Mouse (Mus musculus) midbrain, embryonic 12.5 days (tissue): ENCODE measurements around the gene Aimp1. TPM values are rescaled to one million over a fixed set of nuclear protein-coding genes. Genes with fewer than 3 reads are reported as not detected.

Source experiments
- ATAC-seq: fragments of 200-750 bp; cut with Nextera tagmentation; 2 replicates; pipeline ENCODE4 v1.8.0; 2017; ENCODE audit warnings: low read depth, moderate TSS enrichment, moderate library complexity; ENCODE audit not compliant: low FRiP score
- H3K27ac ChIP-seq: fragments of 300-500 bp; sonication (generic); replicated peaks from 2 replicates; pipeline ENCODE4 v1.5.1; 2016; ENCODE audit warnings: mild to moderate bottlenecking
- H3K27me3 ChIP-seq: fragments of 300-500 bp; sonication (generic); 2 replicates; pipeline ENCODE4 v1.6.1; 2016; ENCODE audit warnings: mild to moderate bottlenecking
- H3K36me3 ChIP-seq: fragments of 300-500 bp; sonication (generic); 2 replicates; pipeline ENCODE4 v1.6.1; 2016
- H3K4me1 ChIP-seq: fragments of 300-500 bp; sonication (generic); 2 replicates; pipeline ENCODE4 v1.6.1; 2016
- H3K4me2 ChIP-seq: fragments of 300-500 bp; sonication (generic); replicated peaks from 2 replicates; pipeline ENCODE4 v1.6.1; 2016; ENCODE audit warnings: mild to moderate bottlenecking, moderate library complexity
- H3K4me3 ChIP-seq: fragments of 300-500 bp; sonication (generic); 2 replicates; pipeline ENCODE4 v1.5.1; 2016; ENCODE audit warnings: mild to moderate bottlenecking
- H3K9ac ChIP-seq: fragments of 300-500 bp; sonication (generic); replicated peaks from 2 replicates; pipeline ENCODE4 v1.6.1; 2016; ENCODE audit warnings: mild to moderate bottlenecking, moderate library complexity
- H3K9me3 ChIP-seq: fragments of 300-500 bp; sonication (generic); 2 replicates; pipeline ENCODE4 v1.6.1; 2016; ENCODE audit warnings: mild to moderate bottlenecking
- WGBS: fragments of 180-500 bp; shearing (Covaris S2); methylation state at CpG from one replicate; pipeline ENCODE4 v1.1.7; 2016; 5-methylcytosine and 5-hydroxymethylcytosine counted together
- polyA plus RNA-seq: library from polyadenylated mRNA; unstranded; fragments of >200 nt; fragmentation: Nextera tagmentation; extraction: Ambion mirVana; gene quantifications from 2 replicates; pipeline ENCODE4 v1.2.1, GENCODE M21; 2016

Aimp1 gene
- 63.4 and 64.7 TPM in 2 replicates for polyA plus RNA-seq

DNA sequence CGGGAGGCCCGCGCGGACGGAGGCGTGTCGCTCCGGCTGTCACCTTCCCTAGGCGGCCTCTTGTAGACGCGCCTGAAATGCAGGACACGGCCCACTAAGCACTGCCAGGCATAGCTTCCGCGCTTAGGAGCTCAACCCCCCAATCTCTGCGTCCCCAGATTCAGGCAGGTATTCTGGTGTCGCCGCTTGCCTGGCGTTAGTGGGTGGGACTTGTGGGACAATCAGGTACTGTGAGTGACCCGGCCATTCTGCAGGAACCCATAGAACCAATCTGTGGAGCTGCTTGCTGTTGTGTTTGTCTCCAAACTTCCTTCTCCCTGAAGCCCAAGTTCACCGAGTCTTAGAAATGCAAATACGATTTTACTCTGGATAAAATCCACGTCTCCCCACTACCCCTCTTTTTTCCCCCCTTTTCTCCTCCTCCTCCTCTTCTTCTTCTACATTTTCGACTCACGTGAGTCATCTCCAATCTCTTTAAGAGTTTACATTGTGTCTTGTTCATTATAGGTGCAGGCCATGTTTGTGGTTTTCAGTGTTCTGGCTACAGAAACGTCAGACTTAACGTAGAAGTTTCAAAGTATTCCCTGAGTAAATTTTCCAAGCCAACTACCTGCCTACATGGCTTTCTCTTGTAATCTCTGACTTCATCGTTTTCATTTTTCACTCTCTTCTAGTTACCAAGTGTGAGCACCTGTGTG lies at the start of gene Aimp1:
Gene Aimp1, minus strand, starts transcription at position 140 of the 698 bp plus-strand sequence.
- WGBS = 2% methylated on average over 25 of the region's 27 CpGs
- peak within 1 kb of the TSS; percentile 81 for H3K27ac ChIP-seq
- H3K36me3 ChIP-seq = 0 out of 2 replicates have a peak, but pooled peaks cover 2% of the 10 kb centered on the region

GRCm38 (mm10) chr3:132724326-132724725 lies 40.2 kb upstream of the Aimp1 start:
- H3K4me2 ChIP-seq = no peak overlapping the region
- H3K9me3 ChIP-seq = no peaks in the 10 kb centered on the region
- no peak overlapping the region for H3K27ac ChIP-seq
- H3K27me3 ChIP-seq = no peaks in the 10 kb centered on the region
- peaks cover 15% of the 10 kb centered on the region for H3K36me3 ChIP-seq
- no peak for ATAC-seq
- no peak overlapping the region for H3K9ac ChIP-seq
- no peak overlapping the region for H3K4me3 ChIP-seq
- H3K4me1 ChIP-seq = no peaks in the 10 kb centered on the region
- WGBS = 92% methylated on average over 3 of the region's 3 CpGs

More for the DNA sequence above, at the start of gene Aimp1:
- no peak for ATAC-seq
- peak within 1 kb of the TSS; percentile 82 for H3K9ac ChIP-seq
- H3K4me2 ChIP-seq = peak within 1 kb of the TSS; percentile 83
- H3K27me3 ChIP-seq = no peaks in the 10 kb centered on the region
- peak within 1 kb of the TSS; percentile 83 for H3K4me3 ChIP-seq
- H3K9me3 ChIP-seq = no peaks in the 10 kb centered on the region
- H3K4me1 ChIP-seq = peaks cover 14% of the 10 kb centered on the region

DNA sequence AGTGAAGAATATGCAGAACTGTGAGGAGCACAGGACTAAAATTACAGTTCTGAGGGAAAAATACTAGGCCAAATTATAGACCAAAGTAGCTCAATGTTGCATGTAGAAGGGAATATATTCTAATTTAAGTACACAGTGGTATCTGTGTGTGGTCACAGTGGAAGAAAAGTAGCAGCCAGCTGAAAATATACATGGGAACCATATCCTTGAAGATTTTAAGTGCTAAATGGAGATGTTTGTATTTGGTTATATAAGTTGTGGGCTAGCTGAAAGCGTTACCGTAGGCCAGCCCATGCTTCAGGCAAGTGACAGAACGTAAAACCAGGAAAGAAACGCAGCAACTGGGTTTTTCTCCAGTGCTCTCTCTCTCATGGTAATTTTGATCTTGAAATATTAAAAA lies 33.1 kb upstream of the Aimp1 start:
- Histone ChIP-seq H3K27ac (no peak overlapping the region), H3K9ac (no peak overlapping the region), H3K4me1 (no peaks in the 10 kb centered on the region), H3K4me3 (no peak overlapping the region), H3K27me3 (no peaks in the 10 kb centered on the region), H3K36me3 (peaks cover 11% of the 10 kb centered on the region; the same call in 1 of the 2 replicates), H3K9me3 (no peaks in the 10 kb centered on the region), H3K4me2 (no peak overlapping the region)
- ATAC-seq = no peak
- 96% methylated on average over 4 of the region's 4 CpGs for WGBS

GRCm38 (mm10) chr3:132713913-132714312 lies 29.7 kb upstream of the Aimp1 start:
- Histone ChIP-seq H3K9ac (no peak overlapping the region), H3K27me3 (no peaks in the 10 kb centered on the region), H3K36me3 (no peaks in the 10 kb centered on the region), H3K4me2 (no peak overlapping the region), H3K9me3 (no peaks in the 10 kb centered on the region), H3K4me3 (no peak overlapping the region), H3K27ac (no peak overlapping the region), H3K4me1 (no peaks in the 10 kb centered on the region)
- ATAC-seq = no peak
- 74% methylated on average over 5 of the region's 5 CpGs for WGBS

DNA sequence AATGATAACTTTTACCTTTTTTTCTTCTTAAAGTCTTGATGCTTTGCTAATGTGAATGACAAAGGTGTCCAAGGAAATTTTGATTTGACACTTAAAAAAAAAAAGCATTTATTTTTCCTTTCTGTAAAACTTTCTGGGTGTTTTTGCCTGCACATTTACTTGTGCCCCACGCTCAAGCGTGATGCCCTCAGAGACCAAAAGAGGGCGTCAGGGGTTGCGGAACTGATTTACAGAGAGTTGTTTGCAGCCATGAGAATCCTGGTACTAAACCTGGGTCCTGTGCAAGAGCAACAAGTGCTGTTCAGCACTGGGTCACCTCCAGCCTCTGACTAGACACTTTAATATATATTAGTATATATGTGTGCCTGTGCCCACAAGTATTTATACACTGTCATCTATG lies 22.8 kb upstream of the Aimp1 start:
- ATAC-seq = no peak
- H3K4me3 ChIP-seq = no peak overlapping the region

GRCm38 (mm10) chr3:132704216-132704615 lies 20.0 kb upstream of the Aimp1 start:
- WGBS = 71% methylated on average over 3 of the region's 3 CpGs
- Histone ChIP-seq H3K27me3 (no peaks in the 10 kb centered on the region), H3K4me3 (no peak overlapping the region), H3K9me3 (no peaks in the 10 kb centered on the region), H3K27ac (no peak overlapping the region), H3K4me2 (no peak overlapping the region), H3K9ac (no peak overlapping the region), H3K4me1 (no peaks in the 10 kb centered on the region), H3K36me3 (peaks cover 4% of the 10 kb centered on the region; the same call in 1 of the 2 replicates)
- ATAC-seq = no peak

More for the DNA sequence above, 22.8 kb upstream of the Aimp1 start:
- Histone ChIP-seq H3K27me3 (no peaks in the 10 kb centered on the region), H3K27ac (no peak overlapping the region), H3K4me2 (no peak overlapping the region), H3K9me3 (no peaks in the 10 kb centered on the region), H3K9ac (no peak overlapping the region), H3K36me3 (peaks cover 4% of the 10 kb centered on the region; the same call in 1 of the 2 replicates), H3K4me1 (no peaks in the 10 kb centered on the region)
- WGBS = 81% methylated on average over 4 of the region's 4 CpGs

DNA sequence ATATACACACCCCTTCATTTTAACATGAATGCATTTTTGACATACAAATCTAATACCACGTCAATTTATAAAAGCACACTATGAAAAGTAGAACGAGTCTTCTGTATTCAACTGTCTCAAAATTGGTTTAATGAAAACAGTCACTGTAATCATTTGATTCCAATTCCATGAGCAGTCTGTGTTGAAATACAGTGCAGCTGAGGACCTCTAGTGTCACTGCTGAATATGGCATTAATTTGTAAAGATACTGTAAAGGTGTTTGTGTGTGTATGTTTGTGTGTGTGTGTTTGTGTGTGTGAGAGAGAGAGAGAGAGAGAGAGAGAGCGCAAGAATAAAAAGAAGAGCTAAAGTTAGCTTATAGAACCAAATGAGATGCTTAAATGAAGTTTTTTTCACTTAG lies 17.2 kb upstream of the Aimp1 start:
- Histone ChIP-seq H3K27me3 (no peaks in the 10 kb centered on the region), H3K4me1 (no peaks in the 10 kb centered on the region), H3K4me3 (no peak overlapping the region), H3K27ac (no peak overlapping the region), H3K9ac (no peak overlapping the region), H3K4me2 (no peak overlapping the region), H3K9me3 (no peaks in the 10 kb centered on the region), H3K36me3 (peaks cover 4% of the 10 kb centered on the region; the same call in 1 of the 2 replicates)
- WGBS = 91% methylated on average over 3 of the region's 3 CpGs
- ATAC-seq = peak; percentile 34; the same call in 1 of the 2 replicates

DNA sequence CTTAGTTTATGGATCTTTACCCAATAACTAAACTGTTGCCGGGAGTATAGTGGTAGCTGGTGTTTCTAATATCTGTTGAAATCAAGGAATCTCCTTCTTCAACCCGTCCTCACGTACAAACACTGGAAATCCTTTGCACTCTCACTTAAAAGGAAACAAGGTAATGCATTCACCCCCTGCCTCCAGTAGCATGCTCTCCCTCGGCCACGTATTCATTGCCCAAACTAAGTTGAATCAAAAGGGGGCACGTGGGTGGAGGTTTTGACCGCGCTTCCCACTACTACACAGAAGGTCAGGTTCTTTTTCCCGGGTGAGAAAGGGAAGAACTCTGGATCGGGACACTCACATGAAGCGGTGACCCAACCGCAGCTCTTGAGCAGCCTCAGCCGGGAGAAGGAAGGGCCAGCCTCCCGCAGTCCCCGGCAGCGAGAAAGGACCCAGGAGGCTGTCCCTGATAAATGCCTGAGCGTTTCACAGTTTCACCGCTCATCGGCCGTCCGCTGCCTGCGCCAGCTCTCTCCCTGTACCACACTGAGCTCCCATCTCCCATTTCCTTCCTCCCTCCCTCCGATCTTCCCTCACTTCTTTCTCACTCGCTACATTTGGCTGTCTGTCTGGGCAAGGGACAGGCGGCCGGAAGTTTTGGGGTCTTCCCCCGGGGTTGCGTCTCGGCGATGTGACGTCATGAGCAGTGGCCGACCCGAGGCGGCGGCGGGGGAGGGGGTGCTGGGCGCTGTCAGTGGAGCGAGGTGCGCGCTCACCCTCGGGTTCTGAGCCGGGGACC lies 531 bp downstream of the Aimp1 start, which contains the start of gene Tbck:
Gene Tbck, plus strand, starts transcription at position 698 of the 784 bp plus-strand sequence.
- peak within 1 kb of the TSS; percentile 83 for H3K4me3 ChIP-seq
- H3K9me3 ChIP-seq = no peaks in the 10 kb centered on the region
- no peaks in the 10 kb centered on the region for H3K36me3 ChIP-seq
- peaks cover 14% of the 10 kb centered on the region for H3K4me1 ChIP-seq
- peak; percentile 98 for ATAC-seq
- H3K9ac ChIP-seq = peak within 1 kb of the TSS; percentile 82
- peak within 1 kb of the TSS; percentile 81 for H3K27ac ChIP-seq
- WGBS = under 1% methylated on average over 42 of the region's 42 CpGs
- no peaks in the 10 kb centered on the region for H3K27me3 ChIP-seq
- H3K4me2 ChIP-seq = peak within 1 kb of the TSS; percentile 83

- Histone ChIP-seq H3K4me3 (no peak overlapping the region), H3K27me3 (no peaks in the 10 kb centered on the region), H3K36me3 (peaks cover 17% of the 10 kb centered on the region), H3K9ac (no peak overlapping the region), H3K4me1 (peaks cover 1% of the 10 kb centered on the region), H3K4me2 (no peak overlapping the region), H3K9me3 (no peaks in the 10 kb centered on the region), H3K27ac (no peak overlapping the region)
- WGBS = 87% methylated on average over 2 of the region's 2 CpGs
- ATAC-seq = no peak
Measured at GRCm38 (mm10) chr3:132677494-132677893, 6.7 kb downstream of the Aimp1 start.

GRCm38 (mm10) chr3:132655955-132656354 lies 28.2 kb downstream of the Aimp1 start:
- Histone ChIP-seq H3K4me3 (no peak overlapping the region), H3K27me3 (no peaks in the 10 kb centered on the region), H3K9ac (no peak overlapping the region), H3K4me2 (no peak overlapping the region), H3K27ac (no peak overlapping the region), H3K4me1 (no peaks in the 10 kb centered on the region), H3K9me3 (no peaks in the 10 kb centered on the region), H3K36me3 (peaks cover 29% of the 10 kb centered on the region)
- ATAC-seq = peak; percentile 38; the same call in 1 of the 2 replicates
- whole genome bisulfite sequencing = 71% methylated on average over 2 of the region's 2 CpGs

DNA sequence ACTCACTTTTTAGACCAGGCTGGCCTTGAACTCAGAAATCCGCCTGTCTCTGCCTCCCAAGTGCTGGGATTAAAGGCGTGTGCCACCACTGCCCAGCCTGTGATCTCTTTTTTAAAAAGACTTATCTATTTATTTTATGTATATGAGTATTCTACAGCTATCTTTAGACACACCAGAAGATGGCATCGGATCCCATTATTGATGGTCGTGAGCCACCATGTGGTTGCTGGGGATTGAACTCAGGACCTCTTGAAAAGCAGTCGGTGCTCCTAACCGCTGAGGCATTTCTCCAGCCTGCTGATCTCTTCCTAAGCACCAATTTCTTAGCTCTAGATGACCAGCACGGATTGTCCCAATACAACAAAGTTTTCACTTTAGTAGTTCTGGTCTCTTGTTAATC lies 30.2 kb downstream of the Aimp1 start:
- Histone ChIP-seq H3K9me3 (no peaks in the 10 kb centered on the region), H3K36me3 (peaks cover 9% of the 10 kb centered on the region), H3K9ac (no peak overlapping the region), H3K4me2 (no peak overlapping the region), H3K4me3 (no peak overlapping the region), H3K27ac (no peak overlapping the region), H3K27me3 (no peaks in the 10 kb centered on the region), H3K4me1 (no peaks in the 10 kb centered on the region)
- no peak for ATAC-seq
- 84% methylated on average over 7 of the region's 7 CpGs for WGBS

- WGBS = 93% methylated on average over 3 of the region's 3 CpGs
- Histone ChIP-seq H3K9ac (no peak overlapping the region), H3K9me3 (no peaks in the 10 kb centered on the region), H3K4me2 (no peak overlapping the region), H3K4me1 (no peaks in the 10 kb centered on the region), H3K27me3 (no peaks in the 10 kb centered on the region), H3K27ac (no peak overlapping the region), H3K4me3 (no peak overlapping the region), H3K36me3 (0 out of 2 replicates have a peak, but pooled peaks cover 5% of the 10 kb centered on the region)
- no peak for ATAC-seq
Measured at GRCm38 (mm10) chr3:132651776-132652175, 32.4 kb downstream of the Aimp1 start.
